13 mouse cellular contexts compared by ENCODE assay signal in genomic region chr8:46149782-46150181, GRCm38 (mm10). TPM values are rescaled to one million over a fixed set of nuclear protein-coding genes. Genes with fewer than 3 reads are reported as not detected.
DNase-seq lines count a peak whose midpoint lies in the region; ATAC-seq and TF ChIP-seq lines count a peak whose summit lies in the region.
"Had no signal": no experiment of that assay in that cellular context is flagged by ENCODE, and none has a peak within 500 bp of the region (broad histone marks: within the 10 kb centered on the region; RNA-seq: fewer than 3 reads in every experiment).

No protein-coding gene starts in this region.

- no peak overlapping the region for H3K27ac ChIP-seq in hindbrain, postnatal 0 days
- H3K27ac ChIP-seq in hindbrain, embryonic 13.5 days, result no peak overlapping the region
- peak overlapping the region; percentile 62; the same call in 1 of the 2 replicates for H3K27ac ChIP-seq in small intestine, adult 2 months (ENCODE audit: insufficient read depth, low read depth, low read length)

- H3K4me2 ChIP-seq in hindbrain, postnatal 0 days (ENCODE audit: low read depth, low read length), result peak overlapping the region; percentile 86; the same call in 1 of the 2 replicates
- H3K4me2 ChIP-seq in hindbrain, embryonic 13.5 days, result no peak overlapping the region
- H3K4me2 ChIP-seq: heart, embryonic 12.5 days had no signal

- no peak overlapping the region for H3K4me3 ChIP-seq in hindbrain, postnatal 0 days (ENCODE audit: low read length)
- no peak overlapping the region for H3K4me3 ChIP-seq in hindbrain, embryonic 13.5 days
- peak overlapping the region; percentile 97 for H3K4me3 ChIP-seq in megakaryocyte, embryonic 14.5 days (replicated peaks)
- peak overlapping the region; percentile 9; the same call in 1 of the 2 replicates for H3K4me3 ChIP-seq in small intestine, adult 2 months (ENCODE audit: low read depth, low read length)
- H3K4me3 ChIP-seq: heart, embryonic 12.5 days had no signal

- TF ChIP-seq CTCF in hindbrain, postnatal 0 days (IDR thresholded peaks at IDR 0.05; ENCODE audit: low read depth), result peak; percentile 35; the same call in 1 of the 2 replicates
- TF ChIP-seq CTCF in small intestine, adult 2 months (IDR thresholded peaks at IDR 0.05; ENCODE audit: extremely low read depth, insufficient read length, insufficient replicate concordance, low read depth, low read length), result peak; percentile 25; the same call in 1 of the 2 replicates

- H3K27me3 ChIP-seq in hindbrain, postnatal 0 days (ENCODE audit: insufficient read depth, low read length), result no peaks in the 10 kb centered on the region
- peaks cover 19% of the 10 kb centered on the region for H3K27me3 ChIP-seq in hindbrain, embryonic 13.5 days
- no peaks in the 10 kb centered on the region for H3K27me3 ChIP-seq in megakaryocyte, embryonic 14.5 days (replicated peaks)
- no peaks in the 10 kb centered on the region for H3K27me3 ChIP-seq in small intestine, adult 2 months (ENCODE audit: control insufficient read depth, insufficient read depth, low read length)

- no peak overlapping the region for H3K9ac ChIP-seq in hindbrain, postnatal 0 days (replicated peaks; ENCODE audit: low read length)
- no peak overlapping the region for H3K9ac ChIP-seq in hindbrain, embryonic 13.5 days
- H3K9ac ChIP-seq: heart, embryonic 12.5 days had no signal

- ATAC-seq in hindbrain, postnatal 0 days, result no peak
- no peak for ATAC-seq in hindbrain, embryonic 13.5 days (ENCODE audit: low FRiP score)
- ATAC-seq in megakaryocyte, adult 5-6 weeks (ENCODE audit: poor library complexity, severe bottlenecking), result no peak
- ATAC-seq: inflammation-experienced regulatory T-cells, adult 6 months had no signal

- no peaks in the 10 kb centered on the region for H3K36me3 ChIP-seq in hindbrain, postnatal 0 days (ENCODE audit: insufficient read depth, low read length)
- H3K36me3 ChIP-seq in hindbrain, embryonic 13.5 days, result no peaks in the 10 kb centered on the region
- H3K36me3 ChIP-seq in megakaryocyte, embryonic 14.5 days (replicated peaks; ENCODE audit: low read length), result peaks cover 5% of the 10 kb centered on the region
- no peaks in the 10 kb centered on the region for H3K36me3 ChIP-seq in small intestine, adult 2 months (ENCODE audit: control insufficient read depth, insufficient read depth, low read length)
- H3K36me3 ChIP-seq: heart, embryonic 12.5 days had no signal

- H3K4me1 ChIP-seq in hindbrain, postnatal 0 days (ENCODE audit: insufficient read depth, low read length), result peaks cover 6% of the 10 kb centered on the region; the same call in 1 of the 2 replicates
- H3K4me1 ChIP-seq in hindbrain, embryonic 13.5 days (replicated peaks), result peaks cover 24% of the 10 kb centered on the region
- H3K4me1 ChIP-seq in megakaryocyte, embryonic 14.5 days, result peaks cover 73% of the 10 kb centered on the region
- H3K4me1 ChIP-seq in small intestine, adult 2 months (ENCODE audit: control insufficient read depth, insufficient read depth, insufficient read length, low read length), result peaks cover 14% of the 10 kb centered on the region

- no peaks in the 10 kb centered on the region for H3K9me3 ChIP-seq in hindbrain, postnatal 0 days (ENCODE audit: low read length)
- H3K9me3 ChIP-seq in hindbrain, embryonic 13.5 days, result no peaks in the 10 kb centered on the region
- H3K9me3 ChIP-seq in megakaryocyte, embryonic 14.5 days, result no peaks in the 10 kb centered on the region
- H3K9me3 ChIP-seq: heart, embryonic 12.5 days had no signal

- WGBS in hindbrain, postnatal 0 days, result 82% methylated on average over 9 of the region's 9 CpGs
- WGBS in hindbrain, embryonic 13.5 days, result 74% methylated on average over 9 of the region's 9 CpGs
- 76% methylated on average over 9 of the region's 9 CpGs for WGBS in small intestine, adult 2 months

- TF ChIP-seq POLR2A in small intestine, adult 2 months (IDR thresholded peaks at IDR 0.05; ENCODE audit: low read depth, low read length), result no peak

- DNase-seq in hindbrain, postnatal 0 days (ENCODE audit: low spot score), result peak; percentile 8
- peak; percentile 27 for DNase-seq in ES-CJ7 (ENCODE audit: low read depth, low spot score)
- no peak for DNase-seq in spleen, postnatal 4 days (ENCODE audit: low spot score in 2 of 2)
- no peak for DNase-seq in layer of hippocampus, adult 11-12 months (ENCODE audit: low spot score)
- DNase-seq: adrenal gland, postnatal 36 days; cerebellum, adult 11 months; midbrain, embryonic 14.5 days had no signal

RNA-seq across cellular contexts. Expression of gene Cfap97, which starts 1.8 kb away (rescaled TPM):
- 15.1 and 15.2 TPM in 2 replicates for total RNA-seq in hindbrain, postnatal 0 days (2014; rRNA removed)
- polyA plus RNA-seq in hindbrain, postnatal 0 days (2015; fragmentation: Nextera tagmentation; extraction: Ambion mirVana), result 26.8 and 28.0 TPM in 2 replicates
- polyA plus RNA-seq in hindbrain, embryonic 13.5 days (2015; fragmentation: Nextera tagmentation; extraction: Ambion mirVana), result 29.2 and 30.5 TPM in 2 replicates
- polyA plus RNA-seq in megakaryocyte, embryonic 14.5 days (2012; ENCODE audit: insufficient read depth, low replicate concordance), result 0.76 TPM in 1 of 2 replicates, not detected in the other
- 14.5 and 19.8 TPM in 2 replicates for total RNA-seq in megakaryocyte, adult 5-6 weeks (2015)
- 15.7 and 24.1 TPM in 2 replicates for total RNA-seq in megakaryocyte, adult 5-6 weeks (2017)
- 0.71 and 1.7 TPM in 2 replicates for polyA plus RNA-seq in small intestine, adult 2 months (2012; rRNA removed)

RNA-seq across cellular contexts. Expression of gene Snx25, which starts 2.2 kb away (rescaled TPM):
- 36.9 and 38.7 TPM in 2 replicates for total RNA-seq in hindbrain, postnatal 0 days (2014; rRNA removed)
- polyA plus RNA-seq in hindbrain, postnatal 0 days (2015; fragmentation: Nextera tagmentation; extraction: Ambion mirVana), result 8.4 and 10.4 TPM in 2 replicates
- polyA plus RNA-seq in hindbrain, embryonic 13.5 days (2015; fragmentation: Nextera tagmentation; extraction: Ambion mirVana), result 6.4 TPM in 2 replicates
- polyA plus RNA-seq in megakaryocyte, embryonic 14.5 days (2012; ENCODE audit: insufficient read depth, low replicate concordance), result 15.4 and 16.6 TPM in 2 replicates
- total RNA-seq in megakaryocyte, adult 5-6 weeks (2015), result 20.8 and 24.5 TPM in 2 replicates
- 20.2 and 30.7 TPM in 2 replicates for total RNA-seq in megakaryocyte, adult 5-6 weeks (2017)
- 4.8 and 10.9 TPM in 2 replicates for polyA plus RNA-seq in small intestine, adult 2 months (2012; rRNA removed)

Comparison
In these comparisons a context has a peak if more than half of its experiments do, and no peak if none do; other contexts are left out.
1. DNase-seq: peak in hindbrain, postnatal 0 days (single experiment) and ES-CJ7 (single experiment); none in spleen, postnatal 4 days (0 of 2) and layer of hippocampus, adult 11-12 months (single experiment).
2. H3K4me3 ChIP-seq: peak in megakaryocyte, embryonic 14.5 days (single experiment) and small intestine, adult 2 months (single experiment); none in hindbrain, postnatal 0 days (single experiment) and hindbrain, embryonic 13.5 days (single experiment).
3. RNA of gene Cfap97, which starts 1.8 kb away (polyA plus RNA-seq): 29.2 to 30.5 TPM in hindbrain, embryonic 13.5 days and 26.8 to 28.0 TPM in hindbrain, postnatal 0 days; 0.71 to 1.7 TPM in small intestine, adult 2 months and 0.76 TPM in megakaryocyte, embryonic 14.5 days; every median in the first group is over 10 times any median in the second.